Mouse (Mus musculus) adrenal gland, adult 2 months (tissue): ENCODE measurements around the gene Sipa1l1. TPM values are rescaled to one million over a fixed set of nuclear protein-coding genes. Genes with fewer than 3 reads are reported as not detected.

Experiments used
- DNase-seq: peaks from one replicate; pipeline ENCODE4 v3.0.0; 2021
- polyA plus RNA-seq: library from polyadenylated mRNA; depleted of rRNA; stranded (reverse); fragments of >200 nt; gene quantifications from 2 replicates; pipeline ENCODE4 v1.2.3, GENCODE M21; 2012
- total RNA-seq, 2 experiments: library from RNA; stranded (reverse); gene quantifications; 2 replicates each; pipeline ENCODE4 v1.2.3; 2021

Sipa1l1 gene
- total and polyA plus RNA-seq, 3 experiments: 9.7 to 29.7 (median 25.1) TPM

DNA sequence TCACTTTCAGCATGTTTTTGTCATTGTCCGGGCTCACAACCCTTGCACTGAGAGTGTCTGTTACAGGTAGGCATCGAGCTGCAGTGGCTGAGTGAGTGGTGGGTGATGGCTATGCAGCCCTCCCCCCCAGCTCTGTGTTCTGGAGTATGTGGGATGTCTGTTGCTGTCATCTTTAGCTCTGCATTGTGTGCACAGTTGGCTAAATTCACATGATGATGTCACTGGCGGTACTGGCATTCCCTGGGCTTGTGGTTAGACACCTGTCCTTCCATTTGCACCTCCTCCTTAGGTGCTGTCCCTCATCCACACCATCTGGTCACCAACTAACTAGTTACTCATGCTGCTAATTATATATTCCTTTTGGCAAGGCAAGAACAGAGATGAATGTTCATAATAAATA is 218.5 kb downstream of the Sipa1l1 start:
- DNase-seq: no peak

DNA sequence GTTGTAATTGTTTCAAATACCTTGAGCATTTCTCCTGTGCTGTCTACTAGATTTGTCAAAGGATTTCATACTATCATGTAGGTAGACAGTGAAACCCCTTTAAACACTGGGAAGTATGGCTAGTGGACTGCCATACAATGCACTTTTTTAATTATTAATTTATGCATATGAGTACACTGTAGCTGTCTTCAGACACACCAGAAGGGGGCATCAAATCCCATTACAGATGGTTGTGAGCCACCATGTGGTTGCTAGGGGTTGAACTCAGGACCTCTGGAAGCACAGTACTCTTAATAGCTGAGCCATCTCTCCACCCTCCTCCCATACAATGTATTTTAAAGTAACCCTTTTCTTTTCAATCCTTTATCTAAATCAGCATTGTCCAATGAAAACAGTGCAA is 219.0 kb downstream of the Sipa1l1 start:
- no peak for DNase-seq

DNA sequence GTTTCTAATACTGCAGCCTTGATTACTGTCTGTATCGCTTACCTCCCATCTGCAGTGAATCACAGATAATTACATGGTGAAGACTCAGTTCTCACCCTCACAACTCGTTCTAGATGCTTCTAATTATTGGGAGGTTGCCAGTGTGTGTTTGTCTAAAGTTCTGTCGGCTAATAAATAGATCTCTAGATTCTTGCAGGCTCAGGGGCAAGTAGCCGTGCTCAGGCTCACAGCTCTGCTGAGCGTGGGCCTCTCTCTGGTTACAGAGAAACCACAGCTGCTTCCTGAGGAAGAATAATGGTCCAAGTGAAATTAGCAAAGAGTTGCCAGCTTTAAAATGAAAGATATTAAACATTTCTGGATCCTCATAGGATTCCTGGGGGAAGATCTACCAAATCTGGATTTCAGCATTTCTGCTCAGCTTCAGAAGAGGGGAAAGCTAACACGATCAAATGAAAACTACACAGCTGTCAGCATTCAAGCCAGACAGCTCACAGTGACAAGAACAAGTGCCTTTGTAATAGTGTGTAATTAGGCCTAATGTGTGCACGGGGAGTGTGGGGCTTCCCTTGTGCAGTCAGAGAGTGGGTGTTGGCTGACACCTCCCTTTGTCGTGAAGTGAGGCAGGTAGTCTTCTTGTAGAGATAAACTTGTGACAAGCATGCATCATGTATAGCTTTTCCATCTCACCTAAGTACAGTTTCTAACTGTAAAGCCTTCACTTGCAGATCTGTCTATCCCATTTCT is 225.2 kb downstream of the Sipa1l1 start:
- DNase-seq: no peak

DNA sequence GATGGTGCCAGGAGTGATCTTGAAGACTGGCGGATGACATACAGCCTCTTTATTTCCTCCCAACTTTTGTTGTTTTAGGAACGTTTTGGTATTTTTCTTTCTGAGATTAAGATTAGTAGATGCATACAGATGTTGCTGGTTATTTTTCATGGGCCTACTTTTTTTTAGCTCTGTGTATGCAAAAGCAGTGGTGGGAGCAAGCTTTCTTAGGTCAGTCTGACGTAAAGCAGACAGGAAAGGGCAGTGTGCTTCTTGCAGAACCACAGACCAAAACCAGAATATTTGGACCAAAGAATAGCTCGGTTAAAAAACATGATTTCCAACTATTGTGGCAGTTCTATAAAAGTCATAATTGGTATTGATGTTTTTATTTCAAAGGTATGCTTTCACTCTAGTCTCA is 226.1 kb downstream of the Sipa1l1 start:
- DNase-seq: no peak

DNA sequence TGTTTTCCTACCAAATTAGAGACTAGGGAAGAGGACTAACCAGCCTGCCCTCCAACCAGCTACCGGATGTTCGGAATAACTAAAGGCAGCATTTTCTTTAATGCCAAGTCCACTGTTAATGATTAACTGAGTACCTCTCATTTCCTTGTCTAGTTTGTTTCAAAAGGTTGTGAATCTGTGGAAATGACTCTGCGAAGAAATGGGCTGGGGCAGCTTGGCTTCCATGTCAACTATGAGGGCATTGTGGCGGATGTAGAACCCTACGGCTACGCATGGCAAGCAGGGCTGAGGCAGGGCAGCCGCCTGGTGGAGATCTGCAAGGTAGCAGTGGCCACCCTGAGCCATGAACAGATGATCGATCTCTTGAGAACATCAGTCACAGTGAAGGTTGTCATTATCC is 228.1 kb downstream of the Sipa1l1 start:
- DNase-seq: no peak

DNA sequence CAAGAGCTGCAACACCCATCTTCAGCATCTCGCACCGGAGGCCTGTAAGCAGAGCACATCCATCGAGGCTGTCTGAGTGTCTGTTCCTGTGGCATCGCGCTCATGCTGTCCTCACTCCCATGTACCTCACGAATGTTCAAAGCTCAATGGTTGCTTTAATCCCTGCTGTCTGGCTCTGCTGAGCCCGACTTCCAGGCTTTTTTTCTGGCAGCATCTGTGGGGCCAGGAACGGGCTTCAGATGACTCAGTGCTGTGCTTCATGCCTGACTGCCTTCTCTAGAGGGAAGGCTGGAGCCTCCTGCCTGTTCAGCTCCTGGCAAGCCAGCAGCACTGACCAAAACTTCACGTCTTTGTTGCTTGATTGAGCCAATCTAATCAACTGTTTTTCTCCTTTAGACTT is 228.6 kb downstream of the Sipa1l1 start:
- DNase-seq: no peak

DNA sequence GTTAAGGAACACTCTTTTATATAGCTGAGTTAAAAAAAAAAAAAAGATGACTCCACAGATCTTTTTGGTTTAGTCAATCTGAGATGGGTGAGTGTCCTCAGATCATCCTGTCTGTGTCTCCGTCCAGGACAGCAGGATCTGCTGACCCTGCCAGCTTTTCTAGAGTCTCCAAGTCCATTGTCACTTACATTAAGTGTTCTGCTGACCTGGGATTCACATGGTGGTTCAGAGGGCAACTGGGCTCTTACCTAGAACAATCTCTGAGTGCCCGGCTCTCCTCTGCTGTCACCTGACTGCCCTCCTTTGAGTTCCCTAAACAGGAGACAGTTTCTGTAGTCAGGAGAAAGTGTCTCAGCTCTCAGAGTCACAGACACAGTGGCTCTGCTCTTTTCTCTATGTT is 229.8 kb downstream of the Sipa1l1 start:
- no peak for DNase-seq

DNA sequence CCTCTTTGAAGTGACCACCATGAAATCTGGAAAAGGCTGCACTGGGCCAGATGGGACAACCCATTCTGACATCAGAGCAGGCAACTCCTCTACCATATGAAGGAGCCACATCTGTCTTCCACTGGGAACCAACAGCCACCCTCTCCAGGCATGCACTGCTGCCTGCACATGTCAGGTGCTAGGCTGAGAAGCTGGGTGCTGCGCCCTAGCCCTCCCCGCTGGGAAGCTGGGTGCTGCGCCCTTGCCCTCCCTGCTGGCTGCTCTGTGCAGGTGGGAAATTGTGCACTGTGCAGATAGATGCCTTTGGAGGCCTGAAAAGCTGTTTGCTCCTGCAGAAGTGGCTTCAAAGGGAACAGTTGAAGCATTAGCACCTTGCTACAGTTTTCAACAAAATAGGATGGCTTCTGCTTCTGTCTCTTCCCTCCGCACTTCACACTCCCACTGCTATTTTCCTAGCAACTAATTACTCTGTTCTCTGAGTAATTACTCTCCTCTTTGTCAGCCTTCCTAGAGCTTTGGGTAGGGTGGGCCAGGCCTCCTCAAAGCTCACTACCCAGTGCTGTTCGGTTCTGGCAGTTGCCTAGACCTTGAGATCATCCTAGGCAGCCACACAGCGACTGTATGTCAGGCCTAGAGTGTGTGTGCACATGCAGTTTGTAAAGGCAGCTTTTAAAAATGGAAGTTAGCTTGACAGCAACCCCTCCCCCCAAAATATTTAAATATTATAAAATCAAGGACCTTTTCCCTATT is 231.0 kb downstream of the Sipa1l1 start:
- DNase-seq: no peak

DNA sequence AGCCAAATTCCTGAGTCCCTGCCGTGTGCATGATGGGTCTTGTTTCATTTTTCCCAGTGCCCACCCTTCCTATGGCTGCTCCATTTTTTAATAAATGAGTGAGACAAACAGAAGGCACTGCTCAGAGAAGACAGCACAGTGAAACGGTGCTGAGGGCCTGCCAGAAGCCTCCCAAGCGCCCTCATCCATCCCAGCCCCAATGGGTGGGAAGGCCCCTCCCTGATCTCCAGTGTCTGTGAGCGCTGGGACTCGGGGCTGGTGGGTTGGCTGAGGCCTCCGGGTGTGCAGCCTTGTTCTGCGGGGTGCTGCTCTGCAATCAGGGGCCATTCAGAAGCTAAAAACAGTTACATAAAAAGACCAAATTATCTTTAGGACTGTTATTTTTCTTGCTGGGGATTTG is 231.7 kb downstream of the Sipa1l1 start:
- no peak for DNase-seq

DNA sequence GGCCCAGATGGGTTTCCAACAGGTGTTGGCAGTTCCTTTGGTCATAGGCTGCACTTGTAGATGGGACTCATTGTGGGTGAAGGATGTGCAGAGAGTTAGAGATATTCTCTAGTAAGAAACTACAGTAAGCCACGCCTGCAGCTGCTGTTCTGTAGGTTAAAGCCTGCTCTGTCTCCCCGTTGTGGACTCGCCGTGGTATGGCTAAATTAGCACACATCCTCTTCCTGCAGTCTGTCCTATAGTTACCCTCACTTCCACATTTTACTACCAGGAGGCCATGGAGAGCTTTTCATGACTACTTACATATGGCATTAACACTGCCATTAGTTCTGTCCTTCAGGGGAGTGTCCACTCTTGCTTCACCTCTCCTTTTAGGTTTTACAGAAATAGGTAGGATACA is 232.3 kb downstream of the Sipa1l1 start:
- DNase-seq: no peak

DNA sequence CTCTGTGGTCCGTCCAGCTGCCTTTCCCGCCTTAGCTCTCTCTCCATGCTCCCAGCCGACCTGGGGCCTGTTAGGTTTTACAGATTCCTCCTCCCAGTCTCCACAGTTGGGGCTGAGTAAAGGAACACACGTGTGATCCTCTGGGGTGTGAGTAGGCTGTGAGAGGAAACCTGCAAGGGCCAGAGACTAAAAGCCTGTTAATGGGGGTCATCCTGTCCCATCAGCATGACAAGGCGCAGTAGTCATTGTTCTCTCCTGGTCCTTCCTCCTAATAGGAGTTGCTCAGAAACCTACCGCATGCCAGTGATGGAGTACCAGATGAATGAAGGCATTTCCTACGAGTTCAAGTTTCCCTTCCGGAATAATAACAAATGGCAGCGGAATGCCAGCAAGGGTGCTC is 233.5 kb downstream of the Sipa1l1 start:
- DNase-seq: no peak

DNA sequence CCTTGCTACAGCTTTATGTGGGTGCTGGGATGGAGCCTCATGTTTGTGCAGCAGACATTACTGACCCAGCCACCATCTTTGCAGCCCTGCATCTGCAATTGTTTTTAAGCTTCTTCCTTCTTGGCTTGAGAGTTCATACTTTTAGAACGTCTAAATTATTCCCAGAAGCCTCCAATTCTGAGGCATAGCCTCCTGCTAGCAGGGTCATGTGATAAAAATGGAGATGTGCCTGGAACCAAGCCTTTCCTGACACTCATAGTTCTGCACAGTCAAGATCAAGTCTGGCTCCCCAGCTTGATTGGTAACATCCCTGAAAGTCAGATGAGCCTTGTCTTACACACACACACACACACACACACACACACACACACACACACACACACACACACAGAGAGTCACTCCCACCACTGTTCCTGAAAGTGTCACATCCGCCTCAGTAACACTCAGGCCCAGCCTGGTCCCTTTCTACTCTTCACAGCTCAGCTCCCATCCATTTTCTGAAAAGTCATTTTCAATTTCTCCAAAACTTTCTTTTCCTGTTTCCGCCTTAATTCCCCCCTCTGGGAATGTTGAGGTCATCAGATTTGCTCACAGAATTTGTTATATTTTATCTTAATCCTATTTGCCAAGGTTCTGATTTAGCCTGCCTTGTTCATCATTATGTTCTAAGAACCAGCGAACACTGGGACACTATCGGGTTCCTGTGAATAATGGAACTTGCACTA is 238.6 kb downstream of the Sipa1l1 start:
- DNase-seq: no peak

DNA sequence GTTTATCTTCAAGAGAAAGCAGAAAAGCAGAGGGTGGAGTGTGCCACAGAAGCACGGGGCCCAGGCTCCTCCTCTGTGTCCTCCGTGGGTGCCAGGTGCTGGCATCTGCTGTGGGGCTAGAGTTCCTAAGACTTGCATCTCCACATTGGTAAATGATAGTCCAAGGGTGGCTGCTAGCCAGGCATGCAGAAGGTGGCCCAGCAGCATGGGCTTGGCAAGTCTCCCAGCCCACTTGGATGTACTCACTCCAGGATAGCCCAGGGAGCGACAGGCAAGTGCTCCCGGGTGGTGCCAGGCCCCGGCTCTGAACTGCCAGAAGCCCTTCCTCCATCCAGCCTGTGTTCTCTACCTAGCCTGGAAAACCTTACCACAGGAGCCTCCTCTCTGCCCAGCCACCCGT is 239.4 kb downstream of the Sipa1l1 start:
- peak; percentile 31 for DNase-seq

DNA sequence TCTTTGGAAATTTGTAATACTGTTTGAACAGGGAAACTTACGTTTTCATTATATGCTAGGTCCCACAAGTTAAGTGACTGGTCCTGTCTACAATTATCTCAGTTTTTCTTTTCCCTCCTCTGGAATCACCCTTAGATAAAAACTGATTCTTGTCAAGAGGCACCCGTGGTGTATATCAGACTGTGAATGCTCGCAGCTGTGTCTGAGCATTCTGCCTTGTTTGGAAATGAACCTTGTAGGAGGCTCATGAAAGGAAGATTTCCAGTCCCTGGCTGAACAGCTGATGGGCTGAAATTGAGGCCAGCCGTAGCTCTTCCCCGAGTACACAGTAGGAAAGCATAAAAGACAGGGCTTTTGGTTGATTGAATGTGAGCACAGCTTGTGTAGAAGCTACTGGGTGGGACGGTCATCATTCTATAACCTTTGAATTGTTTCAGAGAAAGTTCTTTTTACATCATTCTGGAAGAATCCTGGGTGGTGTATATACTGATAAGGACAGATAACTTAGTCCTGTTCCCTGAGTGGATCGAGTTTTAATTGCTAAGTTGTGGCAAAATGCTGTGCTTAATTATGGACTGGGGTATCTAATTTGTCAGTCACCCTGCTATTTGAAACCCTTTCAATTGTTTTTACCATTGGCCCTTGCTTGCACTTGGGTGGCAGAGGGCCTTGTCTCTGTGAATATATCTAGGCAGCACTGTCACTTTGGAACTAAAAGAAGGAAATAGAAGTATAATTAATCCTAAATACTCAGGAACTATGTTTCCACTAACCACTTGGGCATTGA is 240.8 kb downstream of the Sipa1l1 start:
- DNase-seq: no peak

DNA sequence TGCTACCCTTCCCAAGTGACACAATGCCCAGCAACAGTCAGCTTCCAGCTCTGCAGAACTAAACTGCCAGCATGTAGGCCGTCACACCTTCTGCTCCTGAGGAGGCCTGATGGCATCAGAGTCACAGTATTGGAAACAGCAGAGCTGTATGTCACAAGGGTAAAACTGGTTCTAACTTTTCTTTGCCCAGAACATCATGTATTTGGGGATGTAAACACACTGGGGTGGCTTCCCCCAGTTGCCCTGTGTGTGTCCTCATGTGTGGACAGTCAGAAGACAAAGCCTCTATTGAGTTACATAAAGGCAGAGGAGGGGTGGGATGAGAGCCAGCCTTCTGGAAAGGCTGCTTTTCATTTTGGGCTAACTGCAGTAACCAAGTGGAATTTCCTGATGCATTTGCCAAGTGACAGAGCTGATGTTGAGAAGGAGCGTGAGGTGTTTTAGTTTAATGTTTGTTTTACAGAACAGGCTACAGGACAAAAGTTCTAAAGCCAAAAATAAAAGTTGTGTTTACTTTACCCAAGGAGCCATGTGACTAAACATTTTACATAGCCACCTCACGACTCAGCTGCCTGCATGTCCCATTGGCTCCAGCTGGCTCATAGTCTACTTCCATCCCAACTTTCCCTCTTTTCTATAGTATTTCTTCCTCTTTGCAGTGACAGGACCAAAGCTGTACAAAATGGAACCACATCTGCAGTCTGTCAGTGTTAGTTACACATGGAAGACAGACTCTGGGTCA is 243.3 kb downstream of the Sipa1l1 start:
- no peak for DNase-seq

DNA sequence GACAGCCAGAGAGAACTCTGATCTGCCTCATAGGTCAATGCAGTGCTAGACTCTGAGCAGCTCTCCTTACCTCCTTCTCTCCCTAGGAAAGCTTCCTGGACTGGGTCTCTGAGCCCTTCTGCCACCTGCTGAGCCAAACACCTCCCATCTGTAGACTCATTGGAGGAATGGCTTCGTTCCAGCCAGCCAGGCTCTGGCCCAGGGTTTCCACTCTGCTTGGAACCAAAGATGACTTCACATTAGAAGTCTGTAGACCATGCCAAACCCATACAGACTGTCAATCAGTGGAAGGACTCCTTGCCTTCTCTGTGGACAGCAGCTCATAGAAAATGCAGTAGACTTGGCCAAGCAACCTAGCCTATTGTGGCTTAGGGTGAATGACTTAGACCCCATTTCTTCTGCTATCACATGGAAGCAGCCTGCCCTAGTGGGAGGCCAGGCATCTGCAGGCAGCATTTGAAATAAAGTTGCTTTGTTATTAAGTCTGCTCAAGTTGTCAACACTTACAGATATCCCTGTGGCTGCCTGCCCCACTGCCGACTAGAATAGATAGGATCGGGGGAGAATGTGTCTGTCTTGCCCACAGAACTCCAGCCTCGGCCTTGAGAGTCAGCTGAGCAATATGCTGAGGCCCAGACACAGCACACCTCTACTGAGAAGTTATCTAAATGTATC is 246.7 kb downstream of the Sipa1l1 start:
- DNase-seq: peak; percentile 27

DNA sequence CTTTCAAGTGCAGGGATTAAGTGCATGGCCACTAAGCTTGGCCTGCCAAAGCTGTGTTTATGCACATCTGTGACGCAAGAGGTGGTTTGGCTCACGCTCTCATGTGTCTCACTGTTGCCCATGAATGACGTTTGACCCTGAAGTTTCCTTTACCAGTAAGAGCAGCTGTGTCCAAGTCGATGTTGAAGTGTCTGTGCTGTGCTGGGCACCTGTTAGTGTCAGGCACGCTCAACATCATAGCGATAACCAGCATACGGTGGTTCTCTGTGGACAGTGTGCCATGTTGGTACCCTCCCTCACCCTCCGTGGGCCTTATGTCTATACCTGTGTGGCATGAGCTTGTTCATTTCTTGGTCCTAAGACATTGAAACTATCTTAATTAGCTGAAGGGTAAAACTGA is 249.9 kb downstream of the Sipa1l1 start:
- no peak for DNase-seq

DNA sequence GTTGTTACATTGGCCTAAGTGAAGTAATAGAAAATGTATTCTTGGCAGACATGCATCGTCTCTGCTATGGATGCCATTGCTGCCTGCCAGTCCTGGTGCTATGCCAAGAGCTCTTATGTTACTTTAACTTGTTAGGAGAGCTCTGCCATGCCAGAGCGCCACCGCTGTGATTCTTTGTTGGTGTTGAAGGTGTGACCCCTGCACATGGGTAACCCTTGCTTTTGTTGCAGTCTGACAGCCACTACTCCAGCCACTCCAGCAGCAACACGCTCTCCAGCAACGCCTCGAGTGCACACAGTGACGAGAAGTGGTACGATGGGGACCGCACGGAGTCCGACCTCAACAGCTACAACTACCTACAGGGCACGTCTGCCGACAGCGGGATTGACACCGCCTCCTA is 255.7 kb downstream of the Sipa1l1 start:
- no peak for DNase-seq

DNA sequence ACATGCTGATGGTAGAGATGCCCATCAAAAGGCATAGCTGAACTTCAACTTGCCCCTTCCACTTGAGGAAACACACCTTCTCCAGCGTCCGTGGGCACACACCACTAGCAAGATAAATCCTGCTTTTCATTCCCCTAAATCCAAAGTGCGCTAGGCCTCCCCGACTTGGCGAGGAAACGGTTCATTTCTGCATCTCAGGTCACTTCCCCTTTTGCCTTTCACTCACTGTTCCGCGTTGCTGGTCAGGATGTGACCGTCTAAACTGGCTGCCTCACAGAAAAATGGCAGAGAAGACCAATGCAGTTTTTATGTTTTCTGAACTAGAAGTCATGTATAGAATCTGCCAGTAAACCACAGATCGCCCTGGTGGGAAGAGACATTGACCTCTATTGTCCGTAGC is 256.7 kb downstream of the Sipa1l1 start:
- no peak for DNase-seq

DNA sequence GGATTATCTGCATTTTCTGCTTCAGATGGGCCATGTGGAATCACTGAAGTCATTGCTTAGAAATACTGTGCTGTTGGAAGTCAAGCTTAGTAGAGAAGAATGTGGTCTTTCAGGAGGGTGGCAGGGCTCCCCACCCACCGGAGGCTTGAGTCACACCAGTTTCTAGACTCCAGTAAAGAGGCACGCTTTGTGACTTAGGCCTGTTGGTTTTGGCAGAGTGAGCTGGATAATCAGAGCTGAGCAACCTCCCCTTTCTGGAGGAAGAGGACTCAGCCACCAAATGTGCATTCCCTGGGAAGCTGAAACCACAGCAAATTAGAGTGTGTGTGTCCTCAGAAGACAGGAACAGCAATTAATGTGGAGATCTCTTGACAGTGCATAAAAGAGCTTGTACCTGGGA is 258.3 kb downstream of the Sipa1l1 start:
- DNase-seq: no peak

DNA sequence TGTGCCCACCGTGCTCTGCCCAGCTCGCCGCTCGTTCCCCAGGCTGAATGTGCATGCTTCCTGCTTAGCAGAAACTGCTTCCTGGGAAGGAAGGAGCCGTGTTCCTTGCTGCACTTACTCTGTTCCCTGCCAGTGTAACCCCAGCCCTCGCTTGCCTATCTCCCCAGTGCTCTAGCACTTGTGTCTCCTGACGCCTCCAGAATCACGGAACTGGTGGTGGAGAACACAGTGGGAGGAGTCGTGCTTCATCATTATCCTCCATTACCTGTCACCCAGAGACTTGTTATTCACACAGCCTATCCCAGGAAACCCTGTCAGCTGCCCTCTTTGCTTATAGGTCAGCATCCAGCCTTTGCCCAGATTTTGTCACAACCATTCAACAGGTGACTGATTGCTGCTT is 259.3 kb downstream of the Sipa1l1 start:
- no peak for DNase-seq
